Mouse (Mus musculus) spleen, embryonic (tissue): ENCODE measurements around the gene Rhbg.

Experiments used
- CTCF ChIA-PET: fragments of 350-600 bp; sonication (Branson Sonifier 250); formaldehyde crosslinking; loops from one replicate; lab custom pipeline; 2022; lab: Charles Lee

The Rhbg gene

GRCm38 (mm10) chr3:88262346-88262745, 7.8 kb upstream of the Rhbg start:
- CTCF ChIA-PET, result interaction anchor here (0.6 kb wide), 1 partner anchor 867 kb away, joined by 5 read pairs; no protein-coding TSS in a partner anchor

- CTCF ChIA-PET, result interaction anchor here (0.6 kb wide), 1 partner anchor 18 kb away, joined by 6 read pairs; no protein-coding TSS in a partner anchor
Measured at GRCm38 (mm10) chr3:88256382-88256781, 1.9 kb upstream of the Rhbg start.

GRCm38 (mm10) chr3:88255950-88256349, 1.4 kb upstream of the Rhbg start:
- CTCF ChIA-PET, result interaction anchor here (0.6 kb wide), 1 partner anchor 18 kb away, joined by 6 read pairs; no protein-coding TSS in a partner anchor

- CTCF ChIA-PET, result interaction anchor here (0.5 kb wide), 1 partner anchor 52 kb away, joined by 3 read pairs; no protein-coding TSS in a partner anchor
Measured at GRCm38 (mm10) chr3:88252739-88253138, 1.8 kb downstream of the Rhbg start.

GRCm38 (mm10) chr3:88248406-88248805, 6.1 kb downstream of the Rhbg start:
- CTCF ChIA-PET, result no interaction called here

DNA sequence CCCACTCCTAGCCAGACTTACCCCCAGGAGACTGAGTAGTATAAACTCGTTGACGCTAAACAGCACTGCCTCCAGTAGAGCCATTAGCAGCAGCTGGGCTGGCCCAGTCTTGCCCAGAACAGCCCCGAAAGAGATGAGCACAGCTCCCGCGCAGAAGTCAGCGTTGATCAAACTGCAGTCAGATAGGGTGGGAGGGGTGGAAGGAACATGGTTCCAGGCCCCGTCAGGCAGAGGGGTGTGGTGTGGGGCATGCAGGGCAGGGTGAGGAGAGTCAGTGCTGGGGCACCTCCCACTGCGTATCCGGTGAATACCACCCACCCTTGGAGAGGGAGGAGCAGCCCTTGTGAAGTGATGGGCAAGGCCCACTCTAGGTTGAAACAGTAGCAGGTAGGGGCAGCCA, 6.8 kb downstream of the Rhbg start:
- CTCF ChIA-PET, result no interaction called here

DNA sequence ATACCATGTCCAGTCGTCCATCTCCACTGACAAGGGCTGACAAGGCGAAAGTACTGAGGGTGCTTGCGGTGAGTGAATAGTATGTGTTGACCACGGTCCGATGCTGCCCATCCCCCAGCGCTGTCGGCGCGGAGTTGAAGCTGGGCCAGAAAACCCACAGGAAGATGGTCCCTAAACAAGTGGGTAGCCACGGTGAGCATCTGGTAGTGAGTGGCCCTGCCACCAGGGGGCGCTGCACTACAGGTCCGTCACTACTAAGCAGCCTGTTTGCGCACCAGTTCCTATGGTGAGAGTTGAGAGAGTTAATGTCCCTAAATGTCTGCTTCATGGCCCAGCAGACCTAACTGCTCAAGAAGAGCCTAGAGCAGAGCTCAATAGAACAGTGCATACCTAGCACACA, 8.7 kb downstream of the Rhbg start:
- CTCF ChIA-PET, result interaction anchor here (0.6 to 0.8 kb wide), 2 partner anchors 46 to 47 kb away, joined by 3 to 6 read pairs; no protein-coding TSS in a partner anchor

GRCm38 (mm10) chr3:88244071-88244470, 10.4 kb downstream of the Rhbg start:
- CTCF ChIA-PET, result interaction anchor here (0.5 to 0.7 kb wide), 3 partner anchors 52 to 262 kb away, joined by 3 to 4 read pairs (median 3); no protein-coding TSS in a partner anchor

DNA sequence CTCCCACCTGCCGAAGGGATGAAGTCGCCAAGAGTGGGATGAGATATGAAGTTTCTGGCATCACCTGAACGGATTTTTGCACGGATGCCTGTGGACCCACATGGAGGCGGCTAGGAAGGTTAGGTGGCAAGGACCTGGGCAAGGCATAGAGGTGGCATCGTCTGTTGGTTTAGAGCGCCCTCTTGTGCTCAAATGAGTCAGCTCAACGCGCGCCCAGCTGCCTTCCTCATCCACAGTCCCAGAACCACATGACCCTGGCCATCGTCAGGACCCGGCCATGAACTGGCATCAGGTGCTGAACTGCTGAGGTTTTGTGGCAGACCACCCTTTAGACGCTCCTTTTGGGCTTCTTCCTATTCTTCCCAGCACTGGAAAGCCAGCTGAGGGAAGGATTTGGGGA, 12.0 kb downstream of the Rhbg start:
- CTCF ChIA-PET, result interaction anchor here (0.5 to 2.1 kb wide), 5 partner anchors 51 to 287 kb away, joined by 3 to 9 read pairs (median 5); no protein-coding TSS in a partner anchor

DNA sequence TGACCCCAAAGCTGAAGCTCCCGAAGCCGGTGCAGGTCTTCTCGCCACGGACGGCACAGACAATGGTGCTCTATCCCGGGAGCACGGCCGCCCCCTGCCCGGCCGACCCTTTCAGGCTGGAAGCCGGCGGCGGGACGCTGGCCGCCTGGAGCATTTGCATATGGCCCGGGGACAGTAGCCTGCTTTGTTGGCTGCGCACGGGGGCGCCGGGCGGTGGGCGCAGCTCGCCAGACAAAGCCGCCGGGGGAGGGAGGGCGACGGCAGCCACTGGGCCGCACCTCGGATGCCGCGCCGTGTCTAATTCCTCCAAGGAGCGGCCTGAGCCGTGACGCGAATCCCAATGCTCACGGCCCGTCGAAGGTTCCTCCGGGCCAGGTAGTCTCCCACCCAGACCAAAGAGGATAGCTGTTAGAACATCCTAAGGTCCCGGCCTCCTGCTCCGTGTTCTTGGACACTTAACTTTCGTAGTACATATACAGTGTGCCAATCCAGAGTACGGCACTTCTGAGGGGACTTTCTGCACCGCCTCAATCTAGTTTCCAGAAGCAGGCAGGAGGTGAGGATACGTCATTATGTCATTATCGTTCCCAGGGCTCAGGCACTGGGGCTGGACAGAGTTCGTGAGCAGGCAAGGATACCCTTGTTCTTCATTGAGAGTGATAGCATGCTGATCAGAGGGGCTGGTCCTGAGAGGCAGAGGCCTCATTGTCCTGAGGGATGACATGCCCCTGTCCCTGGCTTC, 13.3 kb downstream of the Rhbg start:
- CTCF ChIA-PET, result interaction anchor here (0.6 to 2.1 kb wide), 3 partner anchors 9 to 154 kb away, joined by 3 to 9 read pairs (median 5); no protein-coding TSS in a partner anchor

DNA sequence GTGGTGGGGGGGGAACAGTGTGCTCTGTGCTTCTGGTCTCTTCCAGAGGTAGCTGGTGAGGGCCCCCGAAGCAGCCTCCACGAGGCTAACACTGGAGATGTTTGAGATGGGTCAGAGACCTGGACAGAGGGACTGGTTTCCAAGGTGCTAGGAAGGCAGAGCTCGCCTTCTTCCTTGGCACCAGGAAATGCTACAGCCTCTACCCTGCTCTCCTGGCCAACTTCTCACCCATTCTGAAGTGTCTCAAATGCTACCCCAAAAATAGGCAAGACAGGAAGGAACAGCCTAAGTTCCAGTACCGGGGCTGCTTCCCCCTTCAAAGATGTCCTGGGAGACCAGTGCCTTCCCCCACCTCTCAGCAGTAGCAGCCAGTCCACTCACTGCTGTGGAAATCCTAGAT, 15.1 kb downstream of the Rhbg start:
- CTCF ChIA-PET, result no interaction called here

DNA sequence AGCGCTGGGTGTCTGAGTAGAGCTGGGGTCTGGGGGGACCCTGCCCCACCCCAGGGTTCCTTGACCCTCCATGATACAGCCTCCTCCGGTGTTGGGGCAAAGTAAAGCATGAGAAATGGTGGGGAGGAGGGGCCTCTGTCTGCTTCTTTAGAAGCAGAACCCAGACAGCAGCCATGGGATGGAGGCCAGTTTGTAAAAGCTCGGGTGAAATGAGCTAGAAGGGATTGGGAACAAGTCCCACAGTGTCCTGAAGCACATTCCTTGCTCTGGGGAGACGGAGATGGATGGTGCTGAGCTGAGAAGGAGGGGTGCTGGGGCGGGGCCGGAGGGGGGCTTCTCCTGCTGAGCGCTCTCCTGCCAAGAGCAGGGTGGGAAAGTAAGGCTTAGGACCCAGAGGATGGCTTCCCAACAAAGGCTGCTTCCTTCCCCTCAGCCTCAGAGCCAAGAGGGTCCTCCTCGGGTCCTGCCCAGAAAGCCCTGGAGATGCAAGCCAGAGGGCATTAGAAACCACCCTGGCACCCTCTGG, 15.6 kb downstream of the Rhbg start:
- CTCF ChIA-PET, result interaction anchor here (0.5 kb wide), 1 partner anchor 278 kb away, joined by 7 read pairs; no protein-coding TSS in a partner anchor

GRCm38 (mm10) chr3:88237556-88238194, 16.8 kb downstream of the Rhbg start:
- CTCF ChIA-PET, result interaction anchor here (0.6 to 2.2 kb wide), 4 partner anchors 19 to 52 kb away, joined by 3 to 6 read pairs (median 5); no protein-coding TSS in a partner anchor

GRCm38 (mm10) chr3:88237161-88237555, 17.4 kb downstream of the Rhbg start:
- CTCF ChIA-PET, result interaction anchor here (2.2 kb wide), 1 partner anchor 45 kb away, joined by 6 read pairs; no protein-coding TSS in a partner anchor

DNA sequence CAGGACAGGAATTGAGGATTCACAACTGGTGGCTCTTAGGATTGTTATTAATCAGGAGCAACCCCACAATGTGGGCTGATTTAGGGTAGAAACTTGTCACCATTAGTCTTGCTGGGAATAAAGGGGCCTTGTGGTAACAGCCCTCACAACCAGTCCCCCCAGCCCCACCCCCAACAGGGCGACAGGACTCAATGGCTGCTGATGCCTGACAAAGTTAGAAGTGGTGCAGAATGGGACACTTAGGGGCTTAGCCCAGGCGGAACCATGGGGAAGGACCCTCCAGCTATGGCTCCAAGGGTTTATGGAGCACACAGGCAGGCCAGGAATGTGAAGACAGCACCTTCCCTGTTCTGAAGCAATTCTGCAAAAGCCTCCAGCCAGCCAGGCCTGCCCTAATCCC, 18.9 kb downstream of the Rhbg start:
- CTCF ChIA-PET, result interaction anchor here (2.2 kb wide), 1 partner anchor 43 kb away, joined by 6 read pairs; no protein-coding TSS in a partner anchor

DNA sequence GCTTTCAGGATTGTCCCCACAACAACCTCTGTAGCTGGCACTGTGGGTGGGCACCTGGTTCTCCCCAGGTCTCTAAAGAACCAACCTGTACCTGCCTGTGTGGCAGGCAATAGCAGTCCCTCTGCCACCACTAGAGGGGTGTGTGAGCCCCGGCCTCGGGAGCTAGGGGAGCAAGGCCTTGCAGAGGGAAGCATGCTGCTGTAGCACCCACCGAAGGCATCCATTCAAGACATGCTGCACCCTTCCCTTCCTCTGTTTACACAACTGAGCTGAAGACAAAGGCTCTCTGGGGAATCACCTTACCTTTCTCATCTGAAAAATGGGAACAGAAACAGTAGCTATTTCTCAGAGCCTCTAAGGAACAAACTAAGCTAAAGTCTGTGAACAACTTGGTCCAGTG, 19.3 kb downstream of the Rhbg start:
- CTCF ChIA-PET, result interaction anchor here (2.2 kb wide), 1 partner anchor 43 kb away, joined by 6 read pairs; no protein-coding TSS in a partner anchor

- CTCF ChIA-PET, result interaction anchor here (0.6 to 0.7 kb wide), 2 partner anchors 26 to 421 kb away, joined by 3 read pairs; no protein-coding TSS in a partner anchor
Measured at GRCm38 (mm10) chr3:88234041-88234440, 20.5 kb downstream of the Rhbg start.

GRCm38 (mm10) chr3:88232851-88233649, 21.5 kb downstream of the Rhbg start:
- CTCF ChIA-PET, result interaction anchor here (0.6 kb wide), 1 partner anchor 8 kb away, joined by 3 read pairs; no protein-coding TSS in a partner anchor

- CTCF ChIA-PET, result interaction anchor here (0.6 kb wide), 1 partner anchor 9 kb away, joined by 3 read pairs; no protein-coding TSS in a partner anchor
Measured at GRCm38 (mm10) chr3:88232301-88232702, 22.2 kb downstream of the Rhbg start.

- CTCF ChIA-PET, result no interaction called here
Measured at GRCm38 (mm10) chr3:88231061-88231641, 23.4 kb downstream of the Rhbg start.
